ENCODE assay signal across 8 mouse cellular contexts in genomic region chr2:62412081-62412821, GRCm38 (mm10). TPM values are rescaled to one million over a fixed set of nuclear protein-coding genes. Genes with fewer than 3 reads are reported as not detected.
DNase-seq lines count a peak whose midpoint lies in the region; ATAC-seq and TF ChIP-seq lines count a peak whose summit lies in the region.

Gene Dpp4, minus strand, starts transcription at chr2:62412231.

- DNase-seq in layer of hippocampus, adult 2 months (ENCODE audit: low spot score in 2 of 2), result no peak
- DNase-seq in layer of hippocampus, adult 11-12 months (ENCODE audit: low spot score), result no peak
- DNase-seq in layer of hippocampus, postnatal 14 days (ENCODE audit: low spot score in 2 of 2), result no peak
- no peak for DNase-seq in cerebellum, postnatal 4 days (ENCODE audit: low spot score in 2 of 2)
- no peak for DNase-seq in right cerebral cortex, adult 2 months (ENCODE audit: low spot score in 2 of 2)

- H3K4me3 ChIP-seq in layer of hippocampus, adult 2 months, result peak within 1 kb of the TSS; percentile 43

- H3K27ac ChIP-seq in layer of hippocampus, adult 2 months, result no peak within 1 kb of the TSS

- no peak for TF ChIP-seq CTCF in layer of hippocampus, adult 2 months (conservative IDR thresholded peaks at IDR 0.05)

- ATAC-seq in common myeloid progenitor, adult 5-6 weeks (replicated peaks; ENCODE audit: low read depth, poor library complexity, severe bottlenecking), result 0 out of 2 replicates have a peak, but pooled peaks have one; percentile 15
- ATAC-seq in inflammation-experienced regulatory T-cells, adult 6 months, result no peak
- 0 out of 2 replicates have a peak, but pooled peaks have one; percentile 12 for ATAC-seq in monocyte, adult 5-6 weeks (replicated peaks; ENCODE audit: insufficient number of reproducible peaks, low FRiP score, low TSS enrichment, poor library complexity, severe bottlenecking)

RNA-seq across cellular contexts. Expression of gene Dpp4, which starts in this region (rescaled TPM):
- under 1 TPM; 0.54 to 0.66 TPM for total RNA-seq in layer of hippocampus, adult 2 months (2021)
- 28.5 and 39.8 TPM in 2 replicates for total RNA-seq in common myeloid progenitor, adult 5-6 weeks (2017)
- 100 to 1,000 TPM in 2 of 3 experiments, 10 to 100 TPM in 1; 56.6 to 101 (median 101) TPM for polyA plus RNA-seq in inflammation-experienced regulatory T-cells, adult 6 months (2017; shearing (Covaris generic))
- 13.3 to 19.0 TPM (median 16.7 TPM) in 3 replicates for total RNA-seq in monocyte, adult 5-6 weeks (2017)
- 1 to 10 TPM in 1 of 2 experiments, under 1 TPM in 1; 0.78 to 1.0 TPM for total RNA-seq in layer of hippocampus, postnatal 14 days (2021)
